Mouse (Mus musculus): ENCODE results near the gene Cx3cr1. TPM values are rescaled to one million over a fixed set of nuclear protein-coding genes. Genes with fewer than 3 reads are reported as not detected.

Cx3cr1 gene
- polyA plus RNA-seq, 1 experiment from 2014 or later: 7.6 TPM

DNA sequence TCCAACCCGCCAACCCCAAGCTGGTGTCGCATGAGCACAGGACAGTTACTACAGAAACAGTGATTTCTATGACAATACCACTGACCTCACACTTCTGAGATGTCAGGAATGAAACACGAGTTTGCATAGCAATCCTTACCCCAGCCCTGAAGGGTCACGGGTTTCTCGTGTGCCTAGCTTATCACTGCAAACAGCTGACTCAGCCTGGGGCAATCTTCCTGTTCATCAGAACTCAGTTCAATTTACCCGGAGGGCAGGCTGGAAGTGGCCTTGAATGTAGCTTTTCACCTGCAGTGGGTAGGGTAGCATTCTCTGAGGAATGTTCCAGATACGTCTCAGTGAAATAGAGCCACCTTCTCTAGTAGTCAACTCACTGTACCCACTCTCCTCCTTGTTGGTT lies 75.5 kb downstream of the Cx3cr1 start:
- no peaks in the 10 kb centered on the region for H3K4me1 ChIP-seq (replicated peaks; ENCODE audit: control insufficient read depth, insufficient read depth, low read length)
- no peak overlapping the region for H3K9ac ChIP-seq (ENCODE audit: low read length)
- no peak overlapping the region for H3K4me2 ChIP-seq (ENCODE audit: low read length)
- 65% methylated on average over 7 of the region's 7 CpGs for WGBS
- DNase-seq (ENCODE audit: low spot score) (no peak), ATAC-seq (replicated peaks; ENCODE audit: low FRiP score, low TSS enrichment, low read depth) (no peak; the same call in 1 of the 2 replicates)
- H3K27me3 ChIP-seq (replicated peaks; ENCODE audit: control insufficient read depth, insufficient read depth, low read length): no peaks in the 10 kb centered on the region
- H3K27ac ChIP-seq (ENCODE audit: low read depth): no peak overlapping the region
- no peaks in the 10 kb centered on the region for H3K36me3 ChIP-seq (ENCODE audit: control insufficient read depth, insufficient read depth, low read length)
- H3K4me3 ChIP-seq (ENCODE audit: low read depth, low read length): no peak overlapping the region
- H3K9me3 ChIP-seq (ENCODE audit: control insufficient read depth, low read length): no peaks in the 10 kb centered on the region

DNA sequence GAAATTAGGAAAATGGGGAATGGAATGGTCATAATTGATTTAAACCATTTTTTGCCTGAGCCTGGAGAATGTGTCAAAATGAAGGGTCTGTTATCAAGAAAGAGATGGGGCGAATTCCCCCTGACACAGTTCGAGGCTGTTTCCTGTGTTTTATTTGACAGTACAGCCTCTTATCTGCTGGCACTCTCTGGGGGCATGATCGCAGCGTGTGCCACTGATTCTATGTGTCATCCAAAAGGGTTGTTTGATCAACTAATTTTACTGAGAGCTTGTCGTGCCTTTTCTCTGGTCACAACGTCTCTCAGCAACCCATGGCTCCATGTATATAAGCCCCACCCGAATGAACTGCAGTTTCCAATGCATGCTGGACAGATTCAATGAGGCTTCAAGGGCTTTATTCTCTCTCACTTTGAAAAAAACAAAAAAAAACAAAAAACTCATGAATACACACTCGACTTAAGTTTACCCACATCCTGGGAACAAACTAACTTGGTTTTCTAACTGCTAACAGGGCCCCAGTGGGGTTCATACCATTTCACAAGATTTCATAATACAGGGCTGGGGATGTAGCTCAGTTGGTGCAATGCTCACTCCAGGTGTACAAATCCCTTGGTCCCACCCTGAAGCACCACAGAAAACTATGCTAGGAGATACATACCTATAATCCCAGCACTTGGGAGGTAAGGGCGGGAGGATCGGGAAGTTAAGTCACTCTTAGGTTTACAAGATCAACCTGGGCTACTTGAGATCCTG lies 76.4 kb downstream of the Cx3cr1 start:
- no peak overlapping the region for H3K4me2 ChIP-seq (ENCODE audit: low read length)
- DNase-seq (ENCODE audit: low spot score): no peak
- H3K9me3 ChIP-seq (ENCODE audit: control insufficient read depth, low read length): no peaks in the 10 kb centered on the region
- H3K4me3 ChIP-seq (ENCODE audit: low read depth, low read length): no peak overlapping the region
- H3K4me1 ChIP-seq (replicated peaks; ENCODE audit: control insufficient read depth, insufficient read depth, low read length): no peaks in the 10 kb centered on the region
- no peak overlapping the region for H3K9ac ChIP-seq (ENCODE audit: low read length)
- WGBS: 66% methylated on average over 10 of the region's 10 CpGs
- ATAC-seq (replicated peaks; ENCODE audit: low FRiP score, low TSS enrichment, low read depth): no peak
- no peaks in the 10 kb centered on the region for H3K27me3 ChIP-seq (replicated peaks; ENCODE audit: control insufficient read depth, insufficient read depth, low read length)
- no peak overlapping the region for H3K27ac ChIP-seq (ENCODE audit: low read depth)
- H3K36me3 ChIP-seq (ENCODE audit: control insufficient read depth, insufficient read depth, low read length): no peaks in the 10 kb centered on the region

DNA sequence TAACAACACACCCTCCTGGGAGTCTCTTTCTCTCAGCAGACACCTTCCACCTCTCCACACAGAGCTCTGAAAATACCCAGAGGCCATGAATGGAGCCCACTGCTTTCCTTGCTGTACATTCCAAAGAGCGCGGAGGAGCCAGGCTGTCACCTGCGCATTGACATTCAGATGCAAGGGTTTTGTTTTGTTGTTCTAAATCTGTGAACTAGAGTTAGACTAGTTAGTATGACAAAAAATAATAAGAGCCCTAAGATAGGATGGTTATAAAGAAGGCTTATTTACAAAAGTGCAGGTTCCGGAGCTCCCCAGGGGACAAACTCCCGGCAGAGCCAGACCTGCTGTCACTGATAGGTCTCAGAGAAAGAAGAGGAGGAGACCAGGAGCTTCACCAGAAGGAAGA lies 78.4 kb downstream of the Cx3cr1 start:
- no peak overlapping the region for H3K4me3 ChIP-seq (ENCODE audit: low read depth, low read length)
- H3K4me1 ChIP-seq (replicated peaks; ENCODE audit: control insufficient read depth, insufficient read depth, low read length): 0 out of 2 replicates have a peak, but pooled peaks cover 3% of the 10 kb centered on the region
- no peak overlapping the region for H3K27ac ChIP-seq (ENCODE audit: low read depth)
- DNase-seq (ENCODE audit: low spot score) (no peak), ATAC-seq (replicated peaks; ENCODE audit: low FRiP score, low TSS enrichment, low read depth) (no peak)
- no peaks in the 10 kb centered on the region for H3K36me3 ChIP-seq (ENCODE audit: control insufficient read depth, insufficient read depth, low read length)
- H3K4me2 ChIP-seq (ENCODE audit: low read length): no peak overlapping the region
- 31% methylated on average over 5 of the region's 5 CpGs for WGBS
- H3K27me3 ChIP-seq (replicated peaks; ENCODE audit: control insufficient read depth, insufficient read depth, low read length): no peaks in the 10 kb centered on the region
- no peaks in the 10 kb centered on the region for H3K9me3 ChIP-seq (ENCODE audit: control insufficient read depth, low read length)
- H3K9ac ChIP-seq (ENCODE audit: low read length): no peak overlapping the region

DNA sequence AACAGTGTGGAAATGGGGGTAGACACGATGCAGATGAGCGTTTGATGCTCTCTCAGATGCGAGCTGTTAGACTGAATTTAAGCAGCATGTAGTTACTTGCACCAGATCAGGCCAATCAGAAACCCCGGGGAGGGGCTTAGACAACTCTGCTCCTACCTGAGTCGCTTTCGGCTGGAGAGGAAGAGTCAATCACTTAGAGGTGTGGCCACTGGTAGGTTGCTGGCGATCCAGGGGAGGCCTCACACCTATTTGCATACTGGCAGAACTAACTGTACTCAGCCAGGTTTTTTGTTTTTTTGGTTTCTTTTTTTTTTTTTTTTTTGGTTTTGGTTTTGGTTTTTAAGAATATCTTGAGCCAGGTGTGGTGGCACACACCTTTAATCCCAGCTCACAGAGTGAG lies 81.4 kb downstream of the Cx3cr1 start:
- Histone ChIP-seq H3K4me2 (ENCODE audit: low read length) (no peak overlapping the region), H3K27ac (ENCODE audit: low read depth) (no peak overlapping the region), H3K9ac (ENCODE audit: low read length) (no peak overlapping the region), H3K4me3 (ENCODE audit: low read depth, low read length) (no peak overlapping the region), H3K9me3 (ENCODE audit: control insufficient read depth, low read length) (no peaks in the 10 kb centered on the region), H3K4me1 (replicated peaks; ENCODE audit: control insufficient read depth, insufficient read depth, low read length) (peaks cover 20% of the 10 kb centered on the region; the same call in 1 of the 2 replicates), H3K27me3 (replicated peaks; ENCODE audit: control insufficient read depth, insufficient read depth, low read length) (no peaks in the 10 kb centered on the region), H3K36me3 (ENCODE audit: control insufficient read depth, insufficient read depth, low read length) (no peaks in the 10 kb centered on the region)
- DNase-seq (ENCODE audit: low spot score) (no peak), ATAC-seq (replicated peaks; ENCODE audit: low FRiP score, low TSS enrichment, low read depth) (no peak)
- WGBS: 39% methylated on average over 7 of the region's 7 CpGs

DNA sequence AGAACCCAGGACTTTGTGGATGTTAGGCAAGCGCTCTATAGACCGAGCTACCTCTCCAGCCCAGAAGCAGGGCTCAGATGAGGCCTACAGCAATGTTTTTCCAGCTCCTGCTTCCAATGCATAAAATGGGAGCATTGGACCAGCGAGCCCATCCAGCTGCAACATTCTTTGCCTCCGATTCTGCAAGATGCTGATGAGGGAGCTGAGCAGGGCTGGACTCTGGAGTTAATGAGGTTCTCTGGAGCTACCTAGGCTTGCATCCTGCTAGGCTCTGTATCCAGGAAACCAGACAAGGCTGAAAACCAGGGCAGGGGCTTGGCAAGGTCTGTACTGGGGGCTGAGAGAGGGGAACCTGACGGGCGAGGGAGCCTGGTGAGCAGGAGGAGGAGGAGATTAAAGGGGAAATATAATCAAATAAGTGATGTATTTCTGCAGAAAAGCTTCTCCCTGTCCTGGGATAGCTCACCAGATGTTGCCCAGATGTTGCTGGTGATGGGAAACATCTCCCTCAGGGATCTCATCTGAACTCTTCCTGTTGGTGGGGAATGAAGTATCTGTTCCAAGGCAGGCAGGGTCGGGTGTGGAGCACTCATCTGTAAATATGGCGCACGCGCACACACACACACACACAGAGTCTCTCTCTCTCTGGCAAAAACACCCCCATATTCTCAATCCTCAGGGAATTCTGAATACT lies 83.7 kb downstream of the Cx3cr1 start:
- DNase-seq (ENCODE audit: low spot score): no peak

DNA sequence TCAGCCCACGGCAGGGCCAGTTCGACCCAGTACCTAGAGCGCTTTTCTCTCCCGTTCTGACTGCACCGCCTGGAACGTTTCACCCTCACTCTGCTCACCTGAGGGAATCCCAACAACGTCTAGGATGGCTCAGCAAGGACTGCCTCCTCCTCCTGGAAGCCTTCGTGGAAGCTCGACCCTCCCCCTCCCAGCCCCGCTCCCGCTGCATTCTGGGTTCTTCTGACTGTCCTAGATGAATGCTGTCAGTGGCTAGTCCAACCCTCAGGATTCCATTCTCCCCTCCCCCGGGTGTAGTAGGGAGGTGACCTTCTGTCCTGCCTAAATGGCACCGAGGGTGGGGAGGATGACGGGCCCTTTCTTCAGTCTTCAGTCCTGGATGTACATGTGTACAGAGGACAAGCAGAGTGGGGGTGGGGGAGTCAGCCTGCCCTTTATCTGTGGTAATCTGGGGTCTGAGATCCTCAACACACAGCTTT lies 85.1 kb downstream of the Cx3cr1 start, which contains the start of gene Csrnp1:
Gene Csrnp1 (minus strand): TSS at position 123 of the 476 bp plus-strand sequence.
- H3K27me3 ChIP-seq (replicated peaks; ENCODE audit: control insufficient read depth, insufficient read depth, low read length): no peaks in the 10 kb centered on the region
- DNase-seq (ENCODE audit: low spot score): peak; percentile 72
- H3K9me3 ChIP-seq (ENCODE audit: control insufficient read depth, low read length): no peaks in the 10 kb centered on the region
- no peak for ATAC-seq (replicated peaks; ENCODE audit: low FRiP score, low TSS enrichment, low read depth)
- peak within 1 kb of the TSS; percentile 68 for H3K4me3 ChIP-seq (ENCODE audit: low read depth, low read length)
- no peaks in the 10 kb centered on the region for H3K36me3 ChIP-seq (ENCODE audit: control insufficient read depth, insufficient read depth, low read length)
- peaks cover 51% of the 10 kb centered on the region for H3K4me1 ChIP-seq (replicated peaks; ENCODE audit: control insufficient read depth, insufficient read depth, low read length)
- H3K4me2 ChIP-seq (ENCODE audit: low read length): peak within 1 kb of the TSS; percentile 90
- H3K9ac ChIP-seq (ENCODE audit: low read length): peak within 1 kb of the TSS; percentile 64
- H3K27ac ChIP-seq (ENCODE audit: low read depth): peak within 1 kb of the TSS; percentile 75
- 9% methylated on average over 14 of the region's 14 CpGs for WGBS

More for the DNA sequence above, 83.7 kb downstream of the Cx3cr1 start:
- WGBS: 54% methylated on average over 10 of the region's 10 CpGs
- Histone ChIP-seq H3K27ac (ENCODE audit: low read depth) (peak overlapping the region; percentile 38; the same call in 1 of the 2 replicates), H3K4me2 (ENCODE audit: low read length) (no peak overlapping the region), H3K9ac (ENCODE audit: low read length) (no peak overlapping the region), H3K27me3 (replicated peaks; ENCODE audit: control insufficient read depth, insufficient read depth, low read length) (no peaks in the 10 kb centered on the region), H3K9me3 (ENCODE audit: control insufficient read depth, low read length) (no peaks in the 10 kb centered on the region), H3K4me3 (ENCODE audit: low read depth, low read length) (no peak overlapping the region), H3K36me3 (ENCODE audit: control insufficient read depth, insufficient read depth, low read length) (no peaks in the 10 kb centered on the region), H3K4me1 (replicated peaks; ENCODE audit: control insufficient read depth, insufficient read depth, low read length) (peaks cover 37% of the 10 kb centered on the region)
- no peak for ATAC-seq (replicated peaks; ENCODE audit: low FRiP score, low TSS enrichment, low read depth)

DNA sequence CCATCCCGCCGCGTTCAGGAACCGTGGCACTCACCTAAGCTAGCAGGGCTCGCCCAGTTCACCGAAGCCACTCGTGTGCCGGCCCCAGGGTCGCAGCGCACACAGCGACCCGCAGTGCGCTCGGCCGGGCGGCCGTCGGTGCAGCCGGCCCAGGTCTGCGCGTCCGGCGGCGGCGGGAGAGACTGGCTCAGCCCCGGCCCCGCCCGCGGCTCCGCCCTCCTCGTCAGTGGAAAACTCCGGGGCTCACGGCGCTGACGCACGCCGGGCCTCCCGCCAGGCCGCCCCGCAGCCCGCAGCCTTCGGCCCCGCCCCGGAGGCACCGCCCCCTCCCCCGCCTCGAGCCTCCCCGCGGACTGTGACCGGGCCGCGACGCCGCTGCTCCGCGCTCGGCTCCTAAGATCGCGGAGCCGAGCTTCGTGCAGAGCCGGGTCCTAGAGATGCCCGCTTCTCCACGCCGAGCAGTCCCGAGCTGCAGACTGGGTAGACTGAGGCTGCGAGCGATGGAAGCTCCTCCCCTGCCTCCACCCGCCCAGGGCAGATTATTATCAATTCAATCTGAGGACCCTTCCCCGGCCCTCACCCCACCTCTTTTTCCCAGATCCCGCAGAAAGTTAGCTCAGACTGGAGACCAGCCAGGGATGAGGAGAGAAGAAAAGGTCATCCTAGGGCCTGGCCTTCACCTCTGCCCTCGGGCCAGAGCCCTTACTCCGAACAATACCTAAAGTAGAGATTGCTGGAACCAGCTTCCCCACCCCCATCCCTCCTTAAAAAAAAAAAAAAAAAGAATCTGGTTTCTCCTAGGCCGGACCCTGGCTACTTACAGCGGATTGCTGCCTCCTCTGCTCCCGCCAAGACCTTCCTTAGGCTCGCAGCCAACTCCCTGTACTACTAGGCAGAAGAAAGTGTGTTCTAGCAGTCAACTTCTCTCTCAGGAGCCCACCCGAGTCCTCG lies 85.8 kb downstream of the Cx3cr1 start:
- DNase-seq (ENCODE audit: low spot score) (peak; percentile 90), ATAC-seq (replicated peaks; ENCODE audit: low FRiP score, low TSS enrichment, low read depth) (peak; percentile 80)
- Histone ChIP-seq H3K9ac (ENCODE audit: low read length) (peak overlapping the region; percentile 64), H3K4me1 (replicated peaks; ENCODE audit: control insufficient read depth, insufficient read depth, low read length) (peaks cover 54% of the 10 kb centered on the region), H3K4me3 (ENCODE audit: low read depth, low read length) (peak overlapping the region; percentile 68), H3K27me3 (replicated peaks; ENCODE audit: control insufficient read depth, insufficient read depth, low read length) (no peaks in the 10 kb centered on the region), H3K9me3 (ENCODE audit: control insufficient read depth, low read length) (no peaks in the 10 kb centered on the region), H3K36me3 (ENCODE audit: control insufficient read depth, insufficient read depth, low read length) (no peaks in the 10 kb centered on the region), H3K27ac (ENCODE audit: low read depth) (peak overlapping the region; percentile 75), H3K4me2 (ENCODE audit: low read length) (peak overlapping the region; percentile 90)
- 1% methylated on average over 79 of the region's 79 CpGs for WGBS

DNA sequence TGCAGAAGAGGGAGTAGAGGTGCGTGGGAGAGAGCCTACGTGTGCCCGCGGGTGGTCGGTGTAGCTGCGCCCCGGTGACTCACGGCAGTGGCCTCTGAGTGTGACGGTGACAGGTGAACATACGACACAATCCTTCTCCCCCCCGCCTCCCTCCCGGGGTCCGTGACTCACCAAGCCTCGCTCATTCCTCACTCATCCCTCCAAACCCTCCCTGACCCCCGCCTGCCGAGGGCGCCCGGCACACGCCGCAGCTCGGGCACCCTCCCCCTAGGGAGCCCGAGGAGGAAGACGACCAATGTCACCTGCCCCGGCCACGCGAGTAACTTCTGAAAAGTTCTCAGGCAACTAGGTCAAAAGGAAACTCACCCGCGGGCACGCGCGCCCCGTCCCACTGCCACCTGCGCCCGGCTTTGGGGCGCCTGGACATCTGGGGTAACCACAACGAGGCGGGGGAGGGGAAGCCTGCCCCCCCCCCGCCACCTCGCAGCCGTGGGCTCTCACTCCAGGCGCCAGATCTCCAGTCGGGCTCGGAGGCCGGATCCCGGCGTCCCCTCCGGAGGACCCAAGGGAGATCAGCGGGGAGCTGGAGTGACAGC lies 86.6 kb downstream of the Cx3cr1 start:
- no peak for ATAC-seq (replicated peaks; ENCODE audit: low FRiP score, low TSS enrichment, low read depth)
- Histone ChIP-seq H3K9me3 (ENCODE audit: control insufficient read depth, low read length) (no peaks in the 10 kb centered on the region), H3K9ac (ENCODE audit: low read length) (peak overlapping the region; percentile 64), H3K4me2 (ENCODE audit: low read length) (peak overlapping the region; percentile 90), H3K27me3 (replicated peaks; ENCODE audit: control insufficient read depth, insufficient read depth, low read length) (no peaks in the 10 kb centered on the region), H3K36me3 (ENCODE audit: control insufficient read depth, insufficient read depth, low read length) (no peaks in the 10 kb centered on the region), H3K4me3 (ENCODE audit: low read depth, low read length) (peak overlapping the region; percentile 68), H3K4me1 (replicated peaks; ENCODE audit: control insufficient read depth, insufficient read depth, low read length) (peaks cover 62% of the 10 kb centered on the region), H3K27ac (ENCODE audit: low read depth) (peak overlapping the region; percentile 92)
- under 1% methylated on average over 45 of the region's 48 CpGs for WGBS
- DNase-seq (ENCODE audit: low spot score): peak; percentile 71

All from intestine, embryonic 14.5 days (tissue).